Mouse (Mus musculus): ENCODE measurements around the gene Stk38l. TPM values are rescaled to one million over a fixed set of nuclear protein-coding genes. Genes with fewer than 3 reads are reported as not detected.
"Not testable (repeated sequence)": the region's sequence is repeated elsewhere in the genome, so short reads cannot be mapped to it uniquely, and the experiment has no call there.

Gene Stk38l
- total RNA-seq, 2 experiments from 2014 or later, result 8.3 to 9.5 TPM

- DNase-seq, result no peak
Observed at GRCm38 (mm10) chr6:146770808-146771207, 46.0 kb downstream of the Stk38l start.

- DNase-seq, result not testable (repeated sequence)
Observed at GRCm38 (mm10) chr6:146775864-146776263, 51.1 kb downstream of the Stk38l start.

- no peak for DNase-seq
Observed at GRCm38 (mm10) chr6:146776610-146777389, 52.0 kb downstream of the Stk38l start.

- no peak for DNase-seq
Observed at GRCm38 (mm10) chr6:146778055-146778454, 53.3 kb downstream of the Stk38l start.

- no peak for DNase-seq
Observed at GRCm38 (mm10) chr6:146781566-146781965, 56.8 kb downstream of the Stk38l start.

GRCm38 (mm10) chr6:146793527-146793926 is 68.7 kb downstream of the Stk38l start:
- no peak for DNase-seq

GRCm38 (mm10) chr6:146795166-146795923 is 70.5 kb downstream of the Stk38l start:
- no peak for DNase-seq

GRCm38 (mm10) chr6:146795924-146796545 is 71.2 kb downstream of the Stk38l start, which contains the start of gene Arntl2:
Arntl2 (plus strand) TSS chr6:146796055.
- peak; percentile 72 for DNase-seq

GRCm38 (mm10) chr6:146797446-146797845 is 72.7 kb downstream of the Stk38l start:
- no peak for DNase-seq

GRCm38 (mm10) chr6:146809991-146810390 is 85.2 kb downstream of the Stk38l start:
- DNase-seq, result no peak

GRCm38 (mm10) chr6:146813007-146813406 is 88.2 kb downstream of the Stk38l start:
- no peak for DNase-seq

- no peak for DNase-seq
Observed at GRCm38 (mm10) chr6:146820177-146820965, 95.6 kb downstream of the Stk38l start.

- DNase-seq, result no peak
Observed at GRCm38 (mm10) chr6:146821958-146822357, 97.2 kb downstream of the Stk38l start.

GRCm38 (mm10) chr6:146824727-146825486 is 100.1 kb downstream of the Stk38l start:
- DNase-seq, result peak; percentile 68

- DNase-seq, result no peak
Observed at GRCm38 (mm10) chr6:146825487-146825773, 100.6 kb downstream of the Stk38l start.

Other genes with a start within 250 kb of the Stk38l start
- 10 to 100 TPM in 1 of 2 experiments, 1 to 10 TPM in 1; 9.9 to 13.5 TPM for gene Itpr2, start 222.8 kb upstream of the Stk38l start, total RNA-seq (2021)
- gene Fgfr1op2, start 147.8 kb upstream of the Stk38l start, total RNA-seq (2021), result 10 to 100 TPM; 49.6 to 50.3 TPM
- gene Ints13, start 147.2 kb upstream of the Stk38l start, total RNA-seq (2021), result 10 to 100 TPM; 16.0 to 19.3 TPM
- gene Med21, start 82.4 kb upstream of the Stk38l start, total RNA-seq (2021), result 10 to 100 TPM; 46.3 to 52.4 TPM
- gene Tm7sf3, start 82.2 kb upstream of the Stk38l start, total RNA-seq (2021), result 10 to 100 TPM; 19.6 to 22.7 TPM
- gene Arntl2, start 71.1 kb downstream of the Stk38l start, total RNA-seq (2021), result 1 to 10 TPM in 1 of 2 experiments, under 1 TPM in 1; 0.68 to 1.5 TPM
- gene Smco2, start 125.1 kb downstream of the Stk38l start, total RNA-seq (2021), result not detected
- gene Ppfibp1, start 163.5 kb downstream of the Stk38l start, total RNA-seq (2021), result 10 to 100 TPM; 47.9 to 54.9 TPM
- not detected for gene 1700034J05Rik, start 229.4 kb downstream of the Stk38l start, total RNA-seq (2021)